Mouse (Mus musculus) neural tube, embryonic 10.5 days (tissue): Measurements from ENCODE around the gene Npb.
A peak's percentile ranks its signal among the peaks of the same experiment; 100 is the strongest.
"Not testable (repeated sequence)": the region's sequence is repeated elsewhere in the genome, so short reads cannot be mapped to it uniquely, and the experiment has no call there.

Experiments used
- DNase-seq: peaks from one replicate; pipeline ENCODE4 v3.0.0-alpha.2; 2017; ENCODE audit warnings: low spot score; ENCODE audit errors: extremely low spot score

Npb gene

GRCm38 (mm10) chr11:120579316-120580107 is 28.8 kb upstream of the Npb start:
- DNase-seq: peak; percentile 93

- no peak for DNase-seq
These were observed 28.1 kb upstream of the Npb start for GRCm38 (mm10) chr11:120580190-120580589.

DNA sequence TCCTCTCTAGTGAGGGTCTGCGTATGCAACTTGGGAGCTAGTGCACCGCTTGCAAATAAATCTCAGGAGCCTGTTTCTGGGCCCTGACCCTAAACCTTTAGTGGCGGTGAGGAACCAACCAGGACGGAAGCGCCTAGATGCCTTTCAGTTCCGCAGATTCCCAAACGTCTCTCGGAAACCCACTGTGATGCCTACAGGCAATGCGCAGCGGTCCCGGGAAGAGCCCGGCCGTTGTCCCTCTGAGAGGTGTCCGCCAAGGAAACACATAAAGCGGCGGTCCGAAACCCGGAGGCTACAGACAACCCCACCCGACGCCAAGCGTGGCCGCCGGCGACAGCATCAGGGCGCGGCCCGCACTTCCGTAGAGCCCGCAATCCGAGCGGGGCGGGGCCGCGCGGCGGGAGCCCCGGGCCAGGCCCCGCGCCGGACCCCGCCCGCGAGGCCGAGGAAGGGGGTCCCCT is 27.4 kb upstream of the Npb start:
- DNase-seq: peak; percentile 59

DNA sequence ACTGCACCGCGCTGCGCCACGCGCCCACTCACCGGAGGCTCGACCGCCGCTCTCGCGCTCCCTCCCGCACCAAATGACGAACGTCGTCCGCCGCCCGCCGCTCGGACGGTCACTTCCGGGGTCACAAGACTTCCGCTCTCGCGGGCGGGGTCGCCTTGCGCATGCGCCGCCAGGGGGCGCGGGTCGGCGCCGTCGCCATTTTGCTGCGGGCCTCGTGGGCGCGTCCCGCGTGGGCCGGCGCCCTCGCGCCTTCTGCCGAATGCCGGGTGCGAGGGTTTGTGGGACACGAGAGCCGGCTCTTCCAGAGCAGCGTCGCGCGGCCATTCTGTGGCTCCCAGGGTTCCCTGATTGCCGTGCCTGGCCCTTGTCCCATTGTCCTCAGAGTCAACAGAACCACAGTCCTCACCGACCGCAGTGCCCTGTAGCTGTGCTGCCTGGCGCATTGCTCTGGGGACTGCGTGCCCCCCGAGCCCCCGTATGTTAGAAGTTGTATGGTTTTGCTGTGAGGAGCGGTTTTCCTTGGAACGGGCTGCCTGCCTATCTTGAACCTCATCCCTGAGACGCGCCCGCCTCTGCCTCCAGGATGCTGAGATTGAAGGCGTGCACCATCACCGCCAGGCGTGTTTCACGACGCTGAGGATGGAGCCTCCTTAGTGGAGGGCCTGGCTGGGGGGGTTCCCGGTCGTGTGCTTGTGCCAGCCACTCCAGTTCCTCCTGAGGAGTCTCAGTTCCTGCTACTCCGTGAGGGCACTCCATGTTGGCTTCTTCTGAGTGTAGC is 26.6 kb upstream of the Npb start, which contains the start of gene Arhgdia:
TSS of gene Arhgdia (minus strand) at position 135 of the 778 bp plus-strand sequence.
- peak; percentile 91 for DNase-seq

DNA sequence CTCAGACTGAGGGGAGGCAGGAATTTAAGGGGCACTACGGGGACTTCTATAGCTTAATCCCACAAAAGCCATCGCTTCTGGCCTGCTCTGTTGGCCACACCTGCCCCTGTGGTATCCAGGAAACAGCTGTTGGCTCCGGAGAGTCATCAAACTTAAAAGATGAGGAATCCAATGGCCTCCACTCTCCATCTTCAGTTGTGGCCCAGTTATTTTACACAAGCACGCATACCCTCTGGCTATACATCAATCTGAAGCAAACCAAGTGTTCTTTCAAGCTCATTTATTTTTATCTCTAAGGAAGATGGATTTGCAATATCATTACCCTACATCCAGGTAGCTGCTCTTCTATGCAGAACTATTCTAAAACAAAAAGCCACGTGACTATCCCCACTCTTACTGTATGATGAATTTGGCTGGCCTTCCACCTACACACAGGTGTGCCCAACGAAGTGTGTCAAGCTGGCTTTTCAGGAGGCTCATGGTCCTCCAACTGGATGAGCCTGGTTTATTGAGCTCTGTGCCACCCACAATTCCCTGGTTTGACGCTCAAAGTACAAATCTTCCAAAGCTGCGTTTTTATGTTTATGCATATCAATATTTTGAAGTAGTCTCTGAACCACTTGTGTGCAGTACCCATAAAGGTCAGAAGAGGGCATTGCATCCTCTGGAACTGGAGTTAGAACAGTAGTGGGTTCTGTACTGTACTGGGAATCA is 25.9 kb upstream of the Npb start:
- DNase-seq: no peak

DNA sequence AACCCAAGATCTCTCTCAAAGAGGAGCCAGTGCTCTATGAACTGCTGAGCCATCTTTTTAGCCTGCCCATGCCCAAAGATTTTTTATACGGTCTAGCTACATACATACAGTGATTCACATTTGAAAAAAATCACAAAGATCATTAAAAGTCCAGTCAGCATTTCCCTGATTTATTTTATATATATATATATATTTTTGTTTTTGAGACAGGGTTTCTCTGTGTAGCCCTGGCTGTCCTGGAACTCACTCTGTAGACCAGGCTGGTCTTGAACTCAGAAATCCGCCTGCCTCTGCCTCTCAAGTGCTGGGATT is 25.3 kb upstream of the Npb start:
- not testable (repeated sequence) for DNase-seq

DNA sequence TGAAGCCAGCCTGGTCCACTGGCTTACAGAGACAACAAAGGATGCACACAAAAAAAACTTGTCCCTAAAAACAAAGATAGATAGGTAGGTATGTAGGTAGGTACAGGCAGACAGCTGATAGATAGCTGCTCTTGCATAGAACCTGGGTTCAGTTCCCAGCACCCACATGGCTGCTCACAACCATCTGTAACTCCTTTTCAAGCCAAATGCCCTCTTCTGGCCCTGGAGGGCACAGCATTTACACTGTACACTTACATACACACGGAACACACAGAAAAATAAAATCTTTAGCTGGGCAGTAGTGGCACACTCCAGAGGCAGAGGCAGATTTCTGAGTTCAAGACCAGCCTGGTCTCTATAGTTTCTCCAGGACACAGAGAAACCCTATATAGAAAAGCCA is 24.3 kb upstream of the Npb start:
- no peak for DNase-seq

DNA sequence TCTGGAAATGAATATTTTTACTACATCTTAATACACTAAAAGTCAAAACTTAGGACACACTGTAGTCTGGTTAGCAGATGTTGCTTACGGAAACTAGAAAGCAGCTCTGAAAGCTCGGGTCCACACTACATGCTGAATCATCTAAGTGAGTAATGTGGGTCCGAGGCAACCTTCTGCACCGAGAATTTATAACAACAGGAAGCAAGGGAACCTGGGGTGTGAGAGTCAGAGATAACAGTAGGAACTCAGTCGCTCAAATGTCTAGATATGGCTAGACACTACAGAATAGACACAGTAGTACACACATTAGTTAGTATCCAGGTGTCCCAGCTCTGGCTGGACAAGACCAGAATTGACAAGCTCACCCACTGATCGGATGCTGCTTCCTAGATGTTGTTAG is 19.7 kb upstream of the Npb start:
- no peak for DNase-seq

DNA sequence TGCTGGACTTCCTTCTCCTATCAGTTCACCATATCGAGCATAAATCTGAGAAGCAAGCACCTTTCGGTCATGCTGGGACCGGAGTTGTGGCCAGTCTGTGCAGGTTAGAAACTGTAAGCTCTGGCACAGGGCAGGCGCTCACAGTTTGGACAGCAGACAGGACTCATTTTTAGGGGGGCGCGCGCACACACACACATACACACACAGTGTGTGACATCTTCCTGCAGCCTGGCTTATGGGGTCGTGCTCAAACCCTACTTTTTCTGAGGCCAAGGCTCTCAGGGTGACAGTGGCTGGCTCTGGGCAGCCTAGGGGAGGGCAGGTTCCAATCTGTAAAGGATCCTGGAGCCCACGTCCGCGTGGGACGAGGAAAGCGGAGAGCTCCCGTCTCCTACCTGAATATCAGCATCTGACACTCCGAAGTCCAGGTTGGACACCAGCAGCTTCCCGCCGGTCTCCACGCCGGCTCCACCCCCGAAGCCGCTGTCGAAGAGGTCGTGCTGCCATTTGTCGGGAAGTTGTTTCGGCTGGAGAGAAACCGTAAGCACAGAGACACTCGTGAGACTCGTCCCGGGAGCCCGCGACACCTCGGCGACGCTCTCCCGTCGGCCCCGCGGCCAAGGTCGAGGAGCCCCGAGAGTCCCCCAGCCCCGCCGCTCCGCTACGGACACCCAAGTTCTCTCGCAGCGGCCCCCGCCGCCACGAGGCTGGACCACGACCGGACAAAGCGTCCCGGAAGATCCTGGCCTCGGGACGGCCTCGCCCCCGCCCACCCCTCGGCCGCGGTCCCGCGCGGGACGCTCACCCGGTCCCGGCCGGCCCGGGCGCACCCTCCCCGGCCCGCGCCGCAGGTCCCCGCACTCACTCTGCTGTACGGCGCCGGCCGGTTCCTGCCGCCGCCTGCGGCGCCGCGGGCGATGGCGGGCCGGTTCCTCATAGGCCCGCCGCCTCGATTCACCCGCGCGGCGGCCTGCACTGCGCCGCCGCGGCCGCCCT is 10.7 kb upstream of the Npb start:
- DNase-seq: no peak

- DNase-seq: peak; percentile 92
These were observed 9.8 kb upstream of the Npb start, which contains the start of the genes Alyref and Anapc11 for GRCm38 (mm10) chr11:120598283-120598989. TSS of gene Alyref (minus strand) at chr11:120598365. TSS of gene Anapc11 (plus strand) at chr11:120598421.

DNA sequence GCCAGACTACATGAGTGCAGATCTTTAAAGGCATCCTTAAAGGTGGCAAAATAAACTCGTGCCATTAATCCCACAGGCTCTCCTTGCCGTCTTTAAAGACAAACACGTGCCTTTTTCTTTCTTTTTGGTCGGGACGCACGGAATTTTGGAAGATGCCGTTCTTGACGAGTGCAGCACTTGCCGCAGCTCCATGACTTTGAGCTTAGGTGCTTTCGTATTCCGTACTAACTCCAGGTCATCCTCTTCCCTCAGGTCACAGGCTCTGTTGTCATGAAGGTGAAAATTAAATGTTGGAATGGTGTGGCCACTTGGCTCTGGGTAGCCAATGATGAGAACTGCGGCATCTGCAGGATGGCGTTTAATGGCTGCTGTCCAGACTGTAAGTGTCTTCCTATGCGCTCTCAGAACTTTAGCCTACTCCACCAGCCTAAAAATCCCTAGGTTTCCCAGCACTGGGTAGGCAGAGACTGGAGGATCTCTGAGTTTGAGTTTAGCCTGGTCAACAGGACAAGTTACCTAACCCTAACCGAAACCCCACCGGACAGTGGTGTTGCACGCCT is 9.2 kb upstream of the Npb start:
- no peak for DNase-seq

DNA sequence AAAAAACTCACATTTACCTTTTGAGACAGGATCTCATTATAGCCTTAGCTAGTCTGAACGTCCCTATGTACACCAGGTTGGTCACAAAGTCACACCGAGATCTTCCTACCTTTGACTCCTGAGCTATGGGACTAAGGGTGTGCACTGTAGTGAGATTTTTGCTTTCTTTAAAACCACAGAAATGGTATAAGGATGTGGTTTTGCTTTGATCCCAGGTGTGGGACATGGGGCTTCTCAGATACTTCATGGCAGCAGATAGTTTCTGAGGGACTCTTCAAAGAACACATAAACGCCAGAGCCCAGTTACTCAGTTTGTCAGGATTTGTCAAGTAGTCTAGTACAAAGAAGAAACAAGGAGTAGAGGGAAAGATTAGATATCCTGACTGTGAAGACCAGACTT is 7.6 kb upstream of the Npb start:
- DNase-seq: no peak

GRCm38 (mm10) chr11:120603545-120603944 is 4.7 kb upstream of the Npb start:
- no peak for DNase-seq

DNA sequence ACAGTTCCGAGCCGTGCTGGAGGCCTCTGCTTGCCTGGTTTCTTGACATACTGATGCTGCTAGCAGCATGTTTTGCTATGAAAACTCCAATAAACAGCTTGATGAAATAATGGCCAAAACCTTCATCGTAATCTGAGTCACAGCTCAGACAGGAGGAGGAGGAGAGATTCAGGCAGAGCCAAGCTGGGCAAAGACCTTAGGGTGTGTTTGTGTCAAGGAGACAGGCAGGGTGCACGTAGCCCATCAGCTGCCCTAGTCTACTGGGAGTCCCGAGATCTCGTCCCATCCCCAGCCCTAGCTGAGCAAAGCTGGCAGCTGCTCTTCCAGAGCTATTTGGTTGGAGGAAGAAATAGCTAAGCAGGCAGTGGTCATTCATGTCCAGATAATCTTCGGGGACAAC is 2.6 kb upstream of the Npb start:
- DNase-seq: no peak

GRCm38 (mm10) chr11:120606764-120607163 is 1.5 kb upstream of the Npb start:
- no peak for DNase-seq

- no peak for DNase-seq
These were observed 973 bp downstream of the Npb start for GRCm38 (mm10) chr11:120609250-120609649.

DNA sequence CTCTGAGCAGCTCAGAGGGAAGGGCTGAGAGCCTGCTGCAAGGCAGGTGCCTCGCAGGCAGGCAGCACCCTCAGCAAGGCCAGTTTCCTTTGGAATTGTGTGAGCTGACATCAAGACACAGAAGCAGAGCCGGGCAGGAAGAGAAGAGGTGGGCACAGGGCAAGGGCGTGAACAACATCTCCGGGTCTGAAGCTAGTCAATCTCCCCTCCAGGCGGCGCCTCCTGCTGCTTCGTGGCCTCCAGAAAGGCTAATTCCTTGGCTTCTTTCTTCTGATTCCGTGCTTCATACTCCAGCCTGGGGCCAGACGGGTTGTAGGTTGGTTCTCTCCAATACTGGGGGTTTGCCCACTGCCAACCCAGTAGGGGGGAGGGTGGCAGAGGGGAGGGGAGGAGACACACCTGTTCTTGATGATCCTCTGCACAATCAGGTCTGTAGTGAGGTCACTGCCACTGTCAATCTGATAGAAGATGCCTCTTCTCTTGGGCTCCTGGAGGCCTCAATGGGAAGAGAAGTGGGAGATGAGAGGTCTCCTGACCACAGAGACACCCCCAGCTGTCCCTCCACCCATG is 2.3 kb downstream of the Npb start:
- DNase-seq: no peak

DNA sequence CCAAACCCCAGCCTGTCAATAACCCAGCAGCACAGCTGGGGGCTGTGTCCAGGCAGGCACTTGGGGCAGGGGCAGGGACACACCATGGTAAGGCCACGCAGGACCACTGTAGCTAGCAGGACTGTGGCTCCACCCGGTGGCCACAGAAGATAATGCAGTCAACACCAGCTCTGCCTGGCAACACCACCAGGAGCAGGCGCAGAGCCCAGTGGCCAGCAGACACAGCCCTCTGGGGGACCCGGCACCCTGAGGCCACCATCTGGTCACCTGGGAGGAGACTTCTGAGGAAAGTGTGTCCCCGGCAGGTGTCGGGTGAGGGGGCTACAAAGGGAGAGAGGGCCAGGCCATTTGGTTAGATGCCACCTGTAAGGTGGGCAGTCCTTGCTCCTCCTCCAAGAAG is 4.5 kb downstream of the Npb start:
- DNase-seq: peak; percentile 76

- DNase-seq: no peak
These were observed 5.2 kb downstream of the Npb start for GRCm38 (mm10) chr11:120613481-120613972.
